Mouse (Mus musculus): ENCODE data around the gene Anxa4. TPM values are rescaled to one million over a fixed set of nuclear protein-coding genes. Genes with fewer than 3 reads are reported as not detected.
A peak's percentile ranks its signal among the peaks of the same experiment; 100 is the strongest.

The Anxa4 gene
- 41.8 and 43.0 TPM in 2 replicates for polyA plus RNA-seq (2014; fragmentation: Nextera tagmentation; extraction: Ambion mirVana)

- peaks cover 7% of the 10 kb centered on the region for H3K4me1 ChIP-seq (replicated peaks; ENCODE audit: control insufficient read depth, insufficient read depth, low read length)
- peak within 1 kb of the TSS; percentile 46 for H3K9ac ChIP-seq (ENCODE audit: low read depth, low read length)
- H3K27me3 ChIP-seq (replicated peaks; ENCODE audit: control insufficient read depth, insufficient read depth, low read length), result peaks cover 19% of the 10 kb centered on the region
- ATAC-seq (replicated peaks; ENCODE audit: low FRiP score) (peak; percentile 84), DNase-seq (ENCODE audit: low spot score) (peak; percentile 82)
- WGBS, result 1% methylated on average over 41 of the region's 41 CpGs
- peak within 1 kb of the TSS; percentile 66 for H3K4me3 ChIP-seq (ENCODE audit: low read depth, low read length)
- H3K36me3 ChIP-seq (ENCODE audit: control insufficient read depth, insufficient read depth, low read length), result no peaks in the 10 kb centered on the region
- H3K4me2 ChIP-seq, result peak within 1 kb of the TSS; percentile 93
- no peak within 1 kb of the TSS for H3K27ac ChIP-seq (ENCODE audit: low read depth, low read length)
- H3K9me3 ChIP-seq (ENCODE audit: control insufficient read depth, low read length), result no peaks in the 10 kb centered on the region
Observed at GRCm38 (mm10) chr6:86793021-86793815, at the start of gene Anxa4. Anxa4 (minus strand) TSS chr6:86793584.

- no peak overlapping the region for H3K4me3 ChIP-seq (ENCODE audit: low read depth, low read length)
- ATAC-seq (replicated peaks; ENCODE audit: low FRiP score) (no peak), DNase-seq (ENCODE audit: low spot score) (no peak)
- H3K4me2 ChIP-seq, result no peak overlapping the region
- H3K36me3 ChIP-seq (ENCODE audit: control insufficient read depth, insufficient read depth, low read length), result no peaks in the 10 kb centered on the region
- no peak overlapping the region for H3K27ac ChIP-seq (ENCODE audit: low read depth, low read length)
- no peaks in the 10 kb centered on the region for H3K9me3 ChIP-seq (ENCODE audit: control insufficient read depth, low read length)
- no peaks in the 10 kb centered on the region for H3K27me3 ChIP-seq (replicated peaks; ENCODE audit: control insufficient read depth, insufficient read depth, low read length)
- H3K4me1 ChIP-seq (replicated peaks; ENCODE audit: control insufficient read depth, insufficient read depth, low read length), result no peaks in the 10 kb centered on the region
- H3K9ac ChIP-seq (ENCODE audit: low read depth, low read length), result no peak overlapping the region
- 64% methylated on average over 3 of the region's 3 CpGs for WGBS
Observed at GRCm38 (mm10) chr6:86841949-86842348, 48.6 kb upstream of the Anxa4 start.

- Histone ChIP-seq H3K4me2 (no peak overlapping the region), H3K9me3 (ENCODE audit: control insufficient read depth, low read length) (no peaks in the 10 kb centered on the region), H3K36me3 (ENCODE audit: control insufficient read depth, insufficient read depth, low read length) (no peaks in the 10 kb centered on the region), H3K9ac (ENCODE audit: low read depth, low read length) (no peak overlapping the region), H3K4me3 (ENCODE audit: low read depth, low read length) (no peak overlapping the region), H3K27ac (ENCODE audit: low read depth, low read length) (no peak overlapping the region), H3K27me3 (replicated peaks; ENCODE audit: control insufficient read depth, insufficient read depth, low read length) (no peaks in the 10 kb centered on the region), H3K4me1 (replicated peaks; ENCODE audit: control insufficient read depth, insufficient read depth, low read length) (no peaks in the 10 kb centered on the region)
- no peak for ATAC-seq (replicated peaks; ENCODE audit: low FRiP score)
- 72% methylated on average over 2 of the region's 2 CpGs for WGBS
- DNase-seq (ENCODE audit: low spot score), result no peak
Observed at GRCm38 (mm10) chr6:86839089-86839488, 45.7 kb upstream of the Anxa4 start.

GRCm38 (mm10) chr6:86832802-86833502 lies 39.6 kb upstream of the Anxa4 start:
- no peaks in the 10 kb centered on the region for H3K36me3 ChIP-seq (ENCODE audit: control insufficient read depth, insufficient read depth, low read length)
- no peaks in the 10 kb centered on the region for H3K9me3 ChIP-seq (ENCODE audit: control insufficient read depth, low read length)
- H3K27ac ChIP-seq (ENCODE audit: low read depth, low read length), result no peak overlapping the region
- DNase-seq (ENCODE audit: low spot score) (no peak), ATAC-seq (replicated peaks; ENCODE audit: low FRiP score) (no peak)
- H3K9ac ChIP-seq (ENCODE audit: low read depth, low read length), result no peak overlapping the region
- H3K4me1 ChIP-seq (replicated peaks; ENCODE audit: control insufficient read depth, insufficient read depth, low read length), result no peaks in the 10 kb centered on the region
- no peaks in the 10 kb centered on the region for H3K27me3 ChIP-seq (replicated peaks; ENCODE audit: control insufficient read depth, insufficient read depth, low read length)
- no peak overlapping the region for H3K4me2 ChIP-seq
- WGBS, result 78% methylated on average over 13 of the region's 13 CpGs
- no peak overlapping the region for H3K4me3 ChIP-seq (ENCODE audit: low read depth, low read length)

GRCm38 (mm10) chr6:86830738-86831500 lies 37.5 kb upstream of the Anxa4 start:
- 73% methylated on average over 10 of the region's 10 CpGs for WGBS
- Histone ChIP-seq H3K36me3 (ENCODE audit: control insufficient read depth, insufficient read depth, low read length) (no peaks in the 10 kb centered on the region), H3K9me3 (ENCODE audit: control insufficient read depth, low read length) (no peaks in the 10 kb centered on the region), H3K4me2 (no peak overlapping the region), H3K4me3 (ENCODE audit: low read depth, low read length) (no peak overlapping the region), H3K27me3 (replicated peaks; ENCODE audit: control insufficient read depth, insufficient read depth, low read length) (no peaks in the 10 kb centered on the region), H3K9ac (ENCODE audit: low read depth, low read length) (no peak overlapping the region), H3K4me1 (replicated peaks; ENCODE audit: control insufficient read depth, insufficient read depth, low read length) (no peaks in the 10 kb centered on the region), H3K27ac (ENCODE audit: low read depth, low read length) (no peak overlapping the region)
- DNase-seq (ENCODE audit: low spot score) (no peak), ATAC-seq (replicated peaks; ENCODE audit: low FRiP score) (no peak)

GRCm38 (mm10) chr6:86829768-86830167 lies 36.4 kb upstream of the Anxa4 start:
- Histone ChIP-seq H3K27me3 (replicated peaks; ENCODE audit: control insufficient read depth, insufficient read depth, low read length) (no peaks in the 10 kb centered on the region), H3K9me3 (ENCODE audit: control insufficient read depth, low read length) (no peaks in the 10 kb centered on the region), H3K36me3 (ENCODE audit: control insufficient read depth, insufficient read depth, low read length) (no peaks in the 10 kb centered on the region), H3K27ac (ENCODE audit: low read depth, low read length) (no peak overlapping the region), H3K4me1 (replicated peaks; ENCODE audit: control insufficient read depth, insufficient read depth, low read length) (no peaks in the 10 kb centered on the region), H3K9ac (ENCODE audit: low read depth, low read length) (no peak overlapping the region), H3K4me2 (no peak overlapping the region), H3K4me3 (ENCODE audit: low read depth, low read length) (no peak overlapping the region)
- 69% methylated on average over 6 of the region's 6 CpGs for WGBS
- DNase-seq (ENCODE audit: low spot score), result no peak
- no peak for ATAC-seq (replicated peaks; ENCODE audit: low FRiP score)

GRCm38 (mm10) chr6:86827432-86827831 lies 34.0 kb upstream of the Anxa4 start:
- 81% methylated on average over 2 of the region's 2 CpGs for WGBS
- Histone ChIP-seq H3K27ac (ENCODE audit: low read depth, low read length) (no peak overlapping the region), H3K9ac (ENCODE audit: low read depth, low read length) (no peak overlapping the region), H3K9me3 (ENCODE audit: control insufficient read depth, low read length) (no peaks in the 10 kb centered on the region), H3K36me3 (ENCODE audit: control insufficient read depth, insufficient read depth, low read length) (no peaks in the 10 kb centered on the region), H3K4me3 (ENCODE audit: low read depth, low read length) (no peak overlapping the region), H3K4me1 (replicated peaks; ENCODE audit: control insufficient read depth, insufficient read depth, low read length) (no peaks in the 10 kb centered on the region), H3K4me2 (no peak overlapping the region), H3K27me3 (replicated peaks; ENCODE audit: control insufficient read depth, insufficient read depth, low read length) (peaks cover 3% of the 10 kb centered on the region; the same call in 1 of the 2 replicates)
- no peak for DNase-seq (ENCODE audit: low spot score)
- ATAC-seq (replicated peaks; ENCODE audit: low FRiP score), result no peak

GRCm38 (mm10) chr6:86824401-86824800 lies 31.0 kb upstream of the Anxa4 start:
- H3K9me3 ChIP-seq (ENCODE audit: control insufficient read depth, low read length), result no peaks in the 10 kb centered on the region
- H3K4me1 ChIP-seq (replicated peaks; ENCODE audit: control insufficient read depth, insufficient read depth, low read length), result no peaks in the 10 kb centered on the region
- ATAC-seq (replicated peaks; ENCODE audit: low FRiP score) (no peak), DNase-seq (ENCODE audit: low spot score) (no peak)
- H3K4me3 ChIP-seq (ENCODE audit: low read depth, low read length), result no peak overlapping the region
- H3K27me3 ChIP-seq (replicated peaks; ENCODE audit: control insufficient read depth, insufficient read depth, low read length), result peaks cover 3% of the 10 kb centered on the region; the same call in 1 of the 2 replicates
- no peak overlapping the region for H3K27ac ChIP-seq (ENCODE audit: low read depth, low read length)
- H3K4me2 ChIP-seq, result no peak overlapping the region
- no peak overlapping the region for H3K9ac ChIP-seq (ENCODE audit: low read depth, low read length)
- 88% methylated on average over 7 of the region's 7 CpGs for WGBS
- no peaks in the 10 kb centered on the region for H3K36me3 ChIP-seq (ENCODE audit: control insufficient read depth, insufficient read depth, low read length)
